Mouse (Mus musculus): ENCODE measurements around the gene Ano8.

The Ano8 gene

DNA sequence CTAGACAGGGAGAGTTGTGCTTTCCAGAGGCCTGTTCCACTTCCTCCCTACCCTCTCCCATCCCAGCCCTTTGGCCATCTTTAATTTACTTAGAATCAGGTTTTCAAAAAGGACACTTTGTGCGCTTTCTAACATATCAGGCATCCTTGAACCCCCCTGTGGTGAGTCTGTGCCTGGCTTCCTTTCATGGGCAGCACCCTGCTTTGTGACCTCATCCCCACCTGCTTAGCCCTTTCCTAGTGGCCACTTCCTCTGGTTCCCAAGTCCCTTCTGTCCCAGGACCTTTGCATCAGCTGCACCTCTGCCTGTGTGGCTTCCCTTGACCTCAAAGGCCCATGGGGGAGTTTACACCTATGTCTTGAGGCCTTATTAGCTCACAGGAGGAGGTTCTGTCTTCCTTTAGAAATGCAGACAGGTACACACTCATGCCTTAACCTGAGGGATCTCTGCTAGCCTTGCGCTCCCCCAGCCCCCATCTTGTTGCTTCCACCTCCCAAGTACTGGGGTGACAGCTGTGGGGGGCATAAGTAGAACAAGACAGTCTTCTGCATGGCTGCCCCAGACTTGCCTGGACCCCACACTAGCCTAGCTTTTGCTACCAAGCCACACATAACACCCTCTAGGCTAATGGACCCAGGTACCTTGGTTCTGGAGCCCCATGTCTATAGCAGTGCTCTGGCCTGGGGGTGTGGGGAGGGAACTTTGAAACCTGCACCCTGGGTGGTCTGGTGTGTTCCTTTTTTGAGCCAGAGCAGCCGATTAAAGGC is 15.4 kb downstream of the Ano8 start:
- DNase-seq = no peak

- DNase-seq = peak; percentile 56 to 65
Measured at GRCm38 (mm10) chr8:71469411-71469810, 16.4 kb downstream of the Ano8 start.

DNA sequence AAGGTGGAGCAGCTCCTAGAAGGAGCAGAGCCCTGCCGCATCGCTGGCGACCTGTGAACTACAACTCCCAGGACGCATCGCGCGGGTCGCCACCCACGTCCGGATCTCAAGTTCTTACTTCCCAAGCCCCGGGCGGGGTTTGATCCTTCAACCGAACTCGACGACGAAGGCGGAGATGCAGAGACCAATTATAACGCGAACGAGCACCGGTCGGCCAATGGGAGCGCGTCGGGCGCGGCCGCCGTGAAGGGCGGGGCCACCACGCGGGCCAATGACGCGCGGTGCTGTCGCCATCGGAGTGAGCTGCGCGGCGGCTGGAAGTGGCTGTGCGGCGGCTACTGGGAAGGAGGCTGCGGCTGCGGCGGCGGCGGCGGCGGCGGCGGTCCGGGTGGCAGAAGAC is 16.8 kb downstream of the Ano8 start, which contains the start of gene Dda1:
Gene Dda1, plus strand, starts transcription at position 284 of the 400 bp plus-strand sequence.
- peak; percentile 99 for DNase-seq

DNA sequence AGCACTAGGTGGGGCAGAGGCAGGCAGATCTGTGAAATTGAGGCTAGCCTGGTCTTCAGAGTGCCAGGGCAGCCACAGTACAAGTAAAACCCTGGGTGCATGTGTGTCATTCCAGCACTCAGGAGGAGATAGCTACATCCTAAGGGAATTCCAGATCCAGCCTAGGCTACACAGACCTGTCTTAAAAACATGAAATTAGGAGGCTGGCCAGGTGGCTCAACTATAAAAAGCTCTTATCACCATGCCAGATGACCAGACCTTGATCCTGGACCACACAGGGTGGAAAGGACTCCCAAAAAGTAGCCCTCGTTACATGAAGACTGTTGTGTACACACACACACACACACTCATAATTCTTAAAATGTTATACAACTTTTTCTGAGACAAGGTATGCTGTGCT is 17.8 kb downstream of the Ano8 start:
- no peak for DNase-seq

GRCm38 (mm10) chr8:71467201-71467600 is 18.6 kb downstream of the Ano8 start:
- no peak for DNase-seq

DNA sequence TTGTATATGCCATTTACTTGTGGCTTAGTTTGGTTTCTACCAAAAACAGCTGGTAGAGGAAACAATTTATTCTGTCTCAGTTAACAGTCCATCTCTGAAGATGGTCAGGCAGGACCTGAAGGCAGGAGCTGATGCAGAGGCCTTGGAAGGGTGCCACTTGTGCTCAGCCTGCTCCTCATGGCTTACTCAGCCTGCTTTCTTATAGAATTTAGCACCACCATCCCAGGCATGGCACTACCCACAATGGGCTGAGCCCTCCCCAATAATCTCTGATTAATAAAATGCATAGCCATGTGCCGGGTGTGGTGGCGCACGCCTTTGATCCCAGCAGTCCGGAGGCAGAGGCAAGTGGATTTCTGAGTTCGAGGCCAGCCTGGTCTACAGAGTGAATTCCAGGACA is 19.6 kb downstream of the Ano8 start:
- no peak for DNase-seq

DNA sequence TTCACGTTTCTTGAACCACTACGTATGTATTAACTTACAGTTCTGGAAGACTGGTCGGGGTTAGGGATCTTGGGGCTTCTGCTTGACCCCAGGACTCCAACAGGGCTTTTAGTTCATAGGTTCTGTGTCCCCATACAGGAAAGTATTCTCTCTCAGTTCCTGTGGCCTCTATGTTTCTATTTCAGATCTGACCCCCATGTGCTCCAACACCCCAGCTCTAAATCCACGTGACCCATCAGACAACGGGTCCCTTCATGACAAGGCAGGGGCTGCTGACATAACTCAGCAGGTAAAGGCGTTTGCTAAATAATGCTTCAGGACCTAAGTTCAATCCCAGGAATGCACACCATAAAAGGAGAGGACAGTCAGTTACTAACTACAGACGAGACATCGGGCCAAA is 20.0 kb downstream of the Ano8 start:
- DNase-seq = no peak

DNA sequence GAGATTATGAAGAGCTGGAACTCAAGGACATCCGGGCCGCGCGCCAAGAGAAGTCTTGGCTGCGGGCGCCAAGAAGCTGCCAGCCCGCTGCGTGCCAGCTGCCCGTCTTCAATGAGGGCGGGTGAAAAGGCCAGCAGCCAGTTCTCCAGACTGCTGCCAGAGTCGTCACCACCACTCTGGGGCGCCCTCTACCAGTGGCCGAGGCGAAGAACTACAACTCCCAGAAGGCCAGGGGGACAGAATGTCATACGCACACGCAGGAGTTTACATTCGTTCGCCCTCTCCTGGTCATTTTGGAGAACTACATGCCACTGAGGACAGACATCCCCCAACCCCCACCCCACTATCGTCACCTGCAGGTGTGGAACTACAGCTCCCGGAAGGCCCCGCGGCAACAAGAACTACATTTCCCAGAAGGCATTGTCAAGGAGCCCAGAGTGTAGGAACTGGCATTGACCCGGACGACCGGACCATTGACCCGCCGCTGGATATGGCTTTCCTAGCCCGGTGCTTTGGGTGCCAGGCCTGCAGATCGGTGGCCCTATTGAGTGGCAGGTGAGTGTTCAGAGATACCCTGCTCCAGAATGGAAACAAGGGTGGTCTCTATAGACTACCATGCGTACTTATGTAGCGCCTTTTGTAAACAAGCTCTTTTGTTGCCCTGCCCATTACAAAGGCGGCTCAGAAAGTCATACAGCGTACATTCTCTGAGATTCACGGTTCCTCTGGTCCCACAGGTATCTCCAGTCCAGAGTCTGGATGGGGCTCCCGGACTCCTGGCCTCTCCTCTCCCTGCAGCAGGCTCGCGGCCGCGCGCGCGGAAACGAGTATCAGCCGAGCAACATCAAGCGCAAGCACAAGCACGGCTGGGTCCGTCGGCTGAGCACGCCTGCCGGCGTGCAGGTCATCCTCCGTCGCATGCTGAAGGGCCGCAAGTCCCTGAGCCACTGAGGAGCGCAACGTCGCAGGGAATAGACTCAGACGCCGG is 21.0 kb downstream of the Ano8 start, which contains the start of gene Mrpl34:
Gene Mrpl34, plus strand, starts transcription at position 447 of the 988 bp plus-strand sequence.
- DNase-seq = peak; percentile 100

- DNase-seq = peak; percentile 96 to 97
Measured at GRCm38 (mm10) chr8:71463188-71464033, 22.4 kb downstream of the Ano8 start, which contains the start of gene Abhd8. Abhd8 (minus strand) TSS chr8:71463655.

DNA sequence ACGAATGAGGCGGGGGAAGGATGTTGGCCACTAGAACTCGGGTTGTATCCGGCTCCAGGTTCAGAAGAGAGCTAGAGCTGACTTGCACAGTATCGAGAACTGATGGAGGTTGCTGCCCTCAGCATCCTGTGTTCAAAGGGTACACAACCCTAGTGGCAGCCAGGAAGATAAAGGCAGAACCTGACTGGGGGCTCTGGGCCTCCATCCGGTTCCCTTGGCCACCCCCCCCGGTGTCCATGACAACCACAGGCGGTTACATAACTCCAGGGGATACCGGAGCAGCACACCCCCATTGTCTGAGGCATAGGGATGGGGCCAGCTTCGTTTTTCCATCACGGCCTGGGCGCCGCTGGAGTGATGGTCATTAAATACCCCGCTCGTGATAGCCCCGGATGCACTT is 23.0 kb downstream of the Ano8 start:
- peak; percentile 40 to 55 for DNase-seq

- no peak for DNase-seq
Measured at GRCm38 (mm10) chr8:71462191-71462590, 23.6 kb downstream of the Ano8 start.

GRCm38 (mm10) chr8:71461152-71461840 is 24.5 kb downstream of the Ano8 start:
- DNase-seq = no peak

DNA sequence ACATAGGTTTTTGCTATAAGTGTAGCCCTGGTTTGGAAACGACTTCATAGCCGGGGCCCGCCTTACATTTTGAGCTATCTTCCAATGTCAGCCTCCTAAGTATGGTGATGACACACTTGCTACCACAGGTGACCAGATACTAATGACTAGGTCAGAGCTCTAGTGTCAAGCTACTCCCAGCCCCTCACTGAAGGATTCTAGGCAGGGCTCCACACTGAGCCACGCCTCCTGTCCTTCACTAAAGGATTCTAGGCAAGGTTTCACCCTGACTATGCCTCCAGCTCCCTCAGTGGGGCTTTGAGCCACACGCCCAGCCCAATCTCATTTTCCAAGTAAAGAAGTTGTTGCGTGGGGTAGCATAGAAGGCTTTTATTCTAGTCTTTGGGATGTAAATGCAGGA is 25.0 kb downstream of the Ano8 start:
- no peak for DNase-seq

GRCm38 (mm10) chr8:71457659-71458270 is 28.0 kb downstream of the Ano8 start:
- DNase-seq = no peak

- DNase-seq = no peak
Measured at GRCm38 (mm10) chr8:71456906-71457305, 28.9 kb downstream of the Ano8 start.

DNA sequence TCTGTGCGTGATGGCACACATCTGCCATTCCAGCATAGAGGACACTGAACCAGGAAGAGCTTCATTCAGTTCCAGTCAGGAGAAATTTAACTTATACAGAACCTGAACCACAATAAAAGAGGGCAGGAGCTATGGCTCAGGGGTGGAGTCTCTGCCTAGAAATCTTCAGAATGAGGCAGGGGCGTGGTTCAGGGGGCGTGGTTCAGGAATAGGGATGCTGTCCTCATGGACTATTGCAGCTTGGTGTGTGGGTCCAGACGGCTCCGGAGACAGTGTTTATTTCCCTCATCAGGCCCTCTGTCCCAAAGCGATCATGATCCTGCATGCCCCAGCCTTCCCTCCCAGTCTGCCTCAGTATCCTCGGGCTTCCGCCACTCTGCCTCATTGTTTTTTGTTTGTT is 31.1 kb downstream of the Ano8 start:
- no peak for DNase-seq

DNA sequence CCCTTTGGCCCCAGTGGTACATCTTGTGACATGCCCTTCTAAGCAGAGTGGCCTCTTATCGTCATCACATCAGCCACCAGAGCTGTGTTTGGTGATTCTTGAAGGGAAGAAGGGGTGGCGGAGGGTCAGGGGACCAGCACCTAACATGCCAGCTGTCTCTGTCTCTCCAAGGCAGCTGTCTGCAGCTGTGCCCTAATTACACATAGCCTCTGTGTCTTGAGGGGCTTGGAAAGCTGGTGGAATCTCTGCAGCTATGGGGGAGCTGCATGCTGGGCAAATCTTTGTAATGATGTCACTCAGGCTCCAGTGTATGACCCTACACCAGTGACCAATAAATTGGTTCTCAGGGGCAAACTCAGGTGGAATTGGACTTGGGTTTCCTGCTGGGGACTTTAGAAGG is 33.1 kb downstream of the Ano8 start:
- no peak for DNase-seq

- DNase-seq = no peak
Measured at GRCm38 (mm10) chr8:71451777-71452176, 34.0 kb downstream of the Ano8 start.

GRCm38 (mm10) chr8:71451337-71451736 is 34.4 kb downstream of the Ano8 start:
- no peak for DNase-seq

GRCm38 (mm10) chr8:71445096-71445495 is 40.7 kb downstream of the Ano8 start:
- DNase-seq = no peak

- DNase-seq = peak; percentile 22 to 44
Measured at GRCm38 (mm10) chr8:71441404-71441803, 44.4 kb downstream of the Ano8 start.

Data from lung, adult 18-20 months (tissue).